Mouse (Mus musculus) small intestine, adult 2 months (tissue): ENCODE data around the gene Serpinf2. TPM values are rescaled to one million over a fixed set of nuclear protein-coding genes. Genes with fewer than 3 reads are reported as not detected.

Experiments used
- H3K27ac ChIP-seq: fragments of 200-500 bp; 2 replicates; pipeline ENCODE4 v1.5.1; 2012; ENCODE audit warnings: low read depth, low read length, control low read depth, inconsistent platforms; ENCODE audit not compliant: insufficient read depth
- H3K27me3 ChIP-seq: fragments of 200-500 bp; 2 replicates; pipeline ENCODE4 v1.6.1; 2012; ENCODE audit warnings: mild to moderate bottlenecking, moderate library complexity, low read length, inconsistent platforms; ENCODE audit not compliant: control insufficient read depth, insufficient read depth
- H3K36me3 ChIP-seq: fragments of 200-500 bp; 2 replicates; pipeline ENCODE4 v1.6.1; 2012; ENCODE audit warnings: mild to moderate bottlenecking, low read length, control low read depth, inconsistent platforms; ENCODE audit not compliant: control insufficient read depth, insufficient read depth
- H3K4me1 ChIP-seq: fragments of 200-500 bp; 2 replicates; pipeline ENCODE4 v1.6.1; 2012; ENCODE audit warnings: low read length, inconsistent platforms, mixed read lengths; ENCODE audit not compliant: control insufficient read depth, insufficient read depth, insufficient read length
- H3K4me3 ChIP-seq: fragments of 200-500 bp; 2 replicates; pipeline ENCODE4 v1.5.1; 2012; ENCODE audit warnings: low read depth, mild to moderate bottlenecking, control low read depth, inconsistent platforms, low read length, moderate library complexity
- CTCF ChIP-seq: fragments of 200-500 bp; IDR thresholded peaks from 2 replicates; pipeline ENCODE4 v1.5.1; 2012; ENCODE audit warnings: low read depth, mild to moderate bottlenecking, control low read depth, inconsistent platforms, low read length, moderate library complexity, mixed read lengths; ENCODE audit not compliant: insufficient replicate concordance, insufficient read length; ENCODE audit errors: extremely low read depth
- POLR2A ChIP-seq: fragments of 200-500 bp; IDR thresholded peaks from 2 replicates; pipeline ENCODE4 v1.6.1; 2012; ENCODE audit warnings: low read depth, mild to moderate bottlenecking, control low read depth, inconsistent platforms, low read length, moderate library complexity
- WGBS: fragments of 180-500 bp; shearing (Covaris S2); methylation state at CpG from one replicate; pipeline ENCODE4 v1.1.7; 2018; 5-methylcytosine and 5-hydroxymethylcytosine counted together
- polyA plus RNA-seq: library from polyadenylated mRNA; depleted of rRNA; stranded (reverse); fragments of >200 nt; gene quantifications from 2 replicates; pipeline ENCODE4 v1.2.3, GENCODE M21; 2012

Serpinf2 gene
- polyA plus RNA-seq, 1 experiment, result 4.3 TPM

DNA sequence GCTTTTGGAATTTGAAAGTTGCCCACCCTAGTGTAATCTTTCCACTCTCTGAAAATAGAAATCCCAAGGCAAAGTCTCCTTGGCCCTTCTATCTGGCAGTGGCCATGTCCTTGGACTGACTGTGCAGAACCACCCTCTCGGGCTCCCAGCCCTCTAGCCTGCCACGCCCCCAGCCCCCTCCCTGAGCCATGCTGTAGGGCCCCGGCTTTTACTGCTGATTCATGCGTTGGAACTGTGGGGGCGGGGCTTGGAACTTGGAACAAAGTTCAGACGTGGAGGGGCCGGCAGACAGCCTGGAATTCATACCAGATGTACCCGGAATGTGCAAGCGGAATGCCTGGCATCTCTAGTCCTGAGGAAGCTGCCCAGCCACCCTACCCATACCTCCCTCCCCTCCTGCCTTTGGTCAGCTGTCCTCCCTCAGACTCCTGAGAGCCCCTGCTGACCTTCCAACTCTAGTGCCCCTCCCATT, 23.5 kb upstream of the Serpinf2 start:
- peak overlapping the region; percentile 99 for H3K27ac ChIP-seq
- H3K4me3 ChIP-seq, result peak overlapping the region; percentile 97
- peaks cover 26% of the 10 kb centered on the region for H3K4me1 ChIP-seq
- H3K27me3 ChIP-seq, result no peaks in the 10 kb centered on the region
- TF ChIP-seq POLR2A (no peak), CTCF (no peak)
- peaks cover 27% of the 10 kb centered on the region for H3K36me3 ChIP-seq
- 5% methylated on average over 9 of the region's 9 CpGs for WGBS

DNA sequence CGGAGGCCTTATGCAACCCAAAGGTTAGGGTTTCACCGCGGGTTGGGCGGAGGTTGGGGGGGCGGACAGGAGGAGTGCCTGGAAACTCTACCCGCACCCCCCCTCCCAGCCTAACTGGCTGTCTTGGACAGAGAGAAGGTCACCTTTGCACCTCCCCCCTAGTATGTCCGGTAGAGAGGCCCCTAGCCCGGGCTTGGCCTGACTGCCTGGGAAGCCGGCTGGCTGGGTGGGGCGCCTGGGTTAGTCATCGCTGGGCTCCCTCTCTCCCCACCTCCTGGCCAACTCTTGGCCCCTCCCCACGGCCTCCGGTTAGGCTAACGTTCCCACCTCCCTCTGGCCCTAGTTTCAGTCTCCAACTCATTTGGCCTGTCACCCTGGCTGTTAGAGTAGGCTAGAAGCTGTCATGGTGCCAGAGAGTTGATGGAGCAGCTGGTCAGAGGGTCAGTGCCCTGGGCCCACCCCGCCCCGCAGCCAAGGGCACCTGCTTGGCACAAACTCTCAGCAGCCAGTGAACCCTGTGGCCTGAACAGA, 22.9 kb upstream of the Serpinf2 start:
- H3K36me3 ChIP-seq, result peaks cover 27% of the 10 kb centered on the region
- peak; percentile 56; the same call in 1 of the 2 replicates for TF ChIP-seq POLR2A
- TF ChIP-seq CTCF, result no peak
- H3K4me3 ChIP-seq, result peak overlapping the region; percentile 97
- peak overlapping the region; percentile 99 for H3K27ac ChIP-seq
- WGBS, result 2% methylated on average over 16 of the region's 16 CpGs
- peaks cover 25% of the 10 kb centered on the region for H3K4me1 ChIP-seq
- H3K27me3 ChIP-seq, result no peaks in the 10 kb centered on the region

DNA sequence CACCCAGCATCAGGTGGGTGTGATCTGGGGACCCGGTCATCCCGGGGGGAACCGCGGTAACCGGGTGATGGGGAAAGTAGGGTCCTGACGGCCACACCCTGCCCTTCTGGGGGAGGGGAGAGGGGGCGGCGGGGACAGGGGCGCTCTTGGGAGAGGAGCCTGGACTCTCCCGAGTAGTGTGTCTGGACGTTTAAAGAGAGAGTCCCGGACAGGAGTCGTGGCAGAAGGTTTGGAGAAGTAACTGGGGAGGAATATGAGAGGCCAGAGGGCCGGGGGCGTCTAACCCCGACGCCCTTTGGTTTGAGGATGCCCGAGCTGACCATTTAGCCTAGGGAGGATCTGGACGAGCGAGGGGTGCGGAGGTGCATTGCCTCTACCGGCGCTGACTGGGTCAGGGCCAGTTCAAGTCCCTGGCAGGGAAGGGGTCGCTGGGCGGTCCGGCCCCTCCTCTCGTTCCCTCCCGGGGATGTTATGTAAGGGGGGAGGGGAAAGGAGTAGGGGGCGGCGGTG, 22.4 kb upstream of the Serpinf2 start:
- Histone ChIP-seq H3K4me3 (peak overlapping the region; percentile 97), H3K36me3 (peaks cover 27% of the 10 kb centered on the region), H3K27ac (peak overlapping the region; percentile 99), H3K4me1 (peaks cover 25% of the 10 kb centered on the region), H3K27me3 (no peaks in the 10 kb centered on the region)
- under 1% methylated on average over 30 of the region's 30 CpGs for WGBS
- TF ChIP-seq POLR2A (no peak), CTCF (no peak)

DNA sequence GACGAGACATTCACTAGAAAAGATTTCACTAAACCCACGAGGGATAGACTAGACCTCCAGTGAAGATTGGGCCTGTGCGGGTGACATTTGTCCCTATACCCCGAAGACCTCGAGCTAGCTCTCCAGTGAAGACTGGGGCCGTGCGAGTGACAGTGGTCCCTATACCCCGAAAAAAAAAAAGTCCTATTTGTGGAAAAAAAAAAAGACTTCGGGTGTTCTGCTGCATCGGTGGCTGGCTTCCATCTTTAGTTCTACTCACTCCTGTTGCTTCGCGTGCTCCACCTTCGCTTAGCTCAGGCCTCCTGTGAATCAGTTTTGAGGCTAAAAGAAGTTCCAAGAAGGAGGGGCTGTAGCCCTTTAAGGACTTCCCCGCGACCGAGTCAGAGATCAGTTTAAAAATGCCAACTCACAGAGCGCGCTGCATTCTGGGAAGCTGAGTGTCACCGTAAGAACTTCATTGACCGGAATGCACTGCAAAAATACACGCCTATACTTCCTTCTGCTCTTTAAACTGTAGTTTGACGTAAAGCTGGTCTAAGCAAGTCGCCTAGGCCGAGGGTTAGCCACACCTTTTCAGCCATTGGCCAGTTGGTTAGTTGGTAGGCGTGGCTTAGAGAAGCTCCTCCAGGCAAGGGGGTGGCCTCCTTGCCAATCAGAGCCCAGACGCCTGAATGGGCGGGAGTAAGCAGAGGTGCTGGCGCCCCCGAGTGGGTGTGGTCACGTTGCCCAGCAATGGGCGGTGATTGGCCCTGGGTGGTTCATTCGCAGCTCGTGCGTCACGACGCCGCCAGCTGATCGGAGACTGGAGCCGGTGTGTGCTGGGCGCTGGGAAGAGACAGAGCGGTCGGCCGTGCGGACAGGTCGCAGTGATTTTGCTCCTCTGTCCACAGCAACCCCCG, 21.7 kb upstream of the Serpinf2 start, which contains the start of gene Tlcd2:
TSS of gene Tlcd2 (plus strand) at position 872 of the 899 bp plus-strand sequence.
- Histone ChIP-seq H3K36me3 (peaks cover 24% of the 10 kb centered on the region), H3K27me3 (no peaks in the 10 kb centered on the region), H3K4me3 (peak within 1 kb of the TSS; percentile 97), H3K27ac (peak within 1 kb of the TSS; percentile 100), H3K4me1 (peaks cover 25% of the 10 kb centered on the region)
- TF ChIP-seq CTCF (no peak), POLR2A (peak; percentile 100)
- WGBS, result under 1% methylated on average over 46 of the region's 46 CpGs

DNA sequence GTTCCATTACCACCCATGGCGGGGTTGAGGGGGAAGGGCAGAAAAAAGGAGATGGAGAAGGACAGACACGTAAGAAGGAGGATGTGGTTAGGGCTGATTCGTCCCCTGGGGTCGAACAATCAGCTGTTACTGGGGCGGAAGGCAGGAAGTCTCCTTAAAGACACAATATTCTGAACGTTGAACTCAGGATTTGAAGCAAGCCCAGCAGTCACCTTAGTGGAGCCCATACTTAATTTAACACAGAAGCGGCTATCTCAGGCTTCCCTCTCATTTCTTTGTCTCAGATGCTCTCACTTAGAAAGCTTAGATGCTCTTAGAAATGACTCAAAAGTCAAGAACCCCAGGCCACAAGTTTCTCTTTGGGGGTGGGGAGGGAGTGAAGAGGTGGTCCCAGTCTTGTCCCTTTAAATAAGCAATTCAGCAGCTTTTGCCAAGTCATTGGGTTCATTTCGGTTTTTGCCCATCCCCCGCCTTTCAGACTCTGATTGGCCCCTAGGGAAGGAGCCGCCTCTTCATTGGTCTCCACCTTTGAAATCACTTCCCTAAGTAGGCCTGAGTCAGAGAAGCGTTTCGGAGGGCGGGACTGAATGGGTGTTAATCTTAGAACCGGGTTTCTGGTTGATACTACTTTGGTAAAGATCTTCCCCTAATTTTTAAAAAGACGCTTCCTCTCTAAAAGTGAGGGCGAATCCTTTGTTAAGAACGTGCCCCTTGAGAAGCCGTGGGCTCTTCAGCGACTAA, 20.9 kb upstream of the Serpinf2 start:
- Histone ChIP-seq H3K36me3 (peaks cover 16% of the 10 kb centered on the region), H3K27me3 (no peaks in the 10 kb centered on the region), H3K4me3 (peak overlapping the region; percentile 66), H3K27ac (peak overlapping the region; percentile 100), H3K4me1 (peaks cover 24% of the 10 kb centered on the region)
- no peak for TF ChIP-seq POLR2A
- TF ChIP-seq CTCF, result no peak
- WGBS, result 9% methylated on average over 19 of the region's 19 CpGs

DNA sequence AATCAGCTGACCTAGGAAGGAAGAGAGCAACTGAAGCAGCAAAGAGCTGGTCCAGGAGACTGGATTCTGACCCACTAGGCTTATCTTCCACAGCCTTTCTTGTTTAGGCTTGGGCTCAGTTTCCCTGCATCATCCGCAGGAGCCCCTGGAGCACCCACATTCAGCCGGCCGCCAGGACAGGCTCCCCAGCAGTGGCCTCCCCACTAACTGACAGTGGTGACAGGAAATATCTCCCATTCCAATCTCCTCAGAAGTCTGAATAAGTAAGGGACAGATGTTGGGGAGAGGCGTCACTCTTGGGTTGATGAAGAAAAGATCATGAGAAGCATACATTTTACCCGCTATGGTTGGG, 20.3 kb upstream of the Serpinf2 start:
- Histone ChIP-seq H3K36me3 (peaks cover 11% of the 10 kb centered on the region), H3K27me3 (no peaks in the 10 kb centered on the region), H3K4me1 (peaks cover 25% of the 10 kb centered on the region), H3K27ac (peak overlapping the region; percentile 100), H3K4me3 (no peak overlapping the region)
- TF ChIP-seq CTCF (no peak), POLR2A (no peak)
- WGBS, result 52% methylated on average over 5 of the region's 5 CpGs
